Mouse (Mus musculus) ES-Bruce4 (cell line): ENCODE measurements around the gene Neurod2. TPM values are rescaled to one million over a fixed set of nuclear protein-coding genes. Genes with fewer than 3 reads are reported as not detected.
A peak's percentile ranks its signal among the peaks of the same experiment; 100 is the strongest.

Experiments used
- H3K27ac ChIP-seq: 2 replicates; pipeline ENCODE4 v1.5.1; 2012; ENCODE audit warnings: low read length, inconsistent platforms; ENCODE audit not compliant: insufficient read depth
- H3K27me3 ChIP-seq: 2 replicates; pipeline ENCODE4 v1.6.1; 2012; ENCODE audit warnings: mild to moderate bottlenecking, low read length, inconsistent platforms; ENCODE audit not compliant: control insufficient read depth, poor library complexity, insufficient read depth, severe bottlenecking
- H3K36me3 ChIP-seq: 2 replicates; pipeline ENCODE4 v1.6.1; 2012; ENCODE audit warnings: inconsistent platforms, mild to moderate bottlenecking, low read length, moderate library complexity; ENCODE audit not compliant: control insufficient read depth, poor library complexity, insufficient read depth, severe bottlenecking
- H3K4me1 ChIP-seq: one replicate; pipeline ENCODE4 v1.8.1; 2011; ENCODE audit warnings: low read length; ENCODE audit not compliant: control insufficient read depth, insufficient read depth
- H3K4me3 ChIP-seq: 2 replicates; pipeline ENCODE4 v1.5.1; 2011; ENCODE audit warnings: low read depth, mild to moderate bottlenecking, low read length
- H3K9ac ChIP-seq: 2 replicates; pipeline ENCODE4 v1.6.1; 2012; ENCODE audit warnings: low read depth, mild to moderate bottlenecking, inconsistent platforms; ENCODE audit not compliant: poor library complexity, severe bottlenecking
- H3K9me3 ChIP-seq: replicated peaks from 2 replicates; pipeline ENCODE4 v1.6.1; 2012; ENCODE audit warnings: mild to moderate bottlenecking, low read length, inconsistent platforms; ENCODE audit not compliant: control insufficient read depth, poor library complexity, insufficient read depth, severe bottlenecking
- CTCF ChIP-seq: IDR thresholded peaks from one replicate; pipeline ENCODE4 v1.8.1; 2011; ENCODE audit warnings: low read depth, low read length
- EP300 ChIP-seq: IDR thresholded peaks from 2 replicates; pipeline ENCODE4 v1.6.1; 2011; ENCODE audit warnings: low read depth, low read length; ENCODE audit not compliant: insufficient read depth
- POLR2A ChIP-seq: IDR thresholded peaks from one replicate; pipeline ENCODE4 v1.8.1; 2011; ENCODE audit warnings: low read length; ENCODE audit not compliant: insufficient read depth
- polyA plus RNA-seq: library from polyadenylated mRNA; stranded (reverse); fragments of >200 nt; gene quantifications from 2 replicates; pipeline ENCODE4 v1.2.4, GENCODE M21; 2011; ENCODE audit warnings: low read depth; ENCODE audit not compliant: missing spikeins, insufficient read depth, insufficient read length

Gene Neurod2
- polyA plus RNA-seq, 1 experiment, result not detected

DNA sequence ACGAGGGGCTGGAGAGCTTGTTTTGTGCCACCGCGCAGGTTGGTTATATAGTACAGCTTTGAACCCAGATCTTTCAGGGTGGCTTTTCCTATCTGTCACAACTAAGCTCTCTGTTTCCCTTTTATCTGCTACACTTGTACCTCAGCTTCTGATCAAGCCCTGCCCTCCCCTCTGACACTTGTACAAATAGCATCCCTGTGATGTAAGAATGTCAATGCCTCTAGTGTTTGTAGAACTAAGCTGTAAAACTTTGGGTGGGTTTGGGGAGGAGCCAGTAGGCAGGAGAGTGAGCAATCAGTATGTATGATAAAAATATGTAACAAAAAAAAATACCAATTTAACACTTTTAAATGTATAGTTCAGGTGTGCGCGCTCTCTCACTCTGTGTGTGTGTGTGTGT is 35.0 kb upstream of the Neurod2 start:
- H3K4me3 ChIP-seq, result no peak overlapping the region
- TF ChIP-seq POLR2A (no peak), CTCF (no peak), EP300 (no peak)
- H3K9ac ChIP-seq, result no peak overlapping the region
- no peak overlapping the region for H3K27ac ChIP-seq
- no peaks in the 10 kb centered on the region for H3K4me1 ChIP-seq
- H3K9me3 ChIP-seq, result no peaks in the 10 kb centered on the region
- no peaks in the 10 kb centered on the region for H3K27me3 ChIP-seq
- H3K36me3 ChIP-seq, result no peaks in the 10 kb centered on the region

DNA sequence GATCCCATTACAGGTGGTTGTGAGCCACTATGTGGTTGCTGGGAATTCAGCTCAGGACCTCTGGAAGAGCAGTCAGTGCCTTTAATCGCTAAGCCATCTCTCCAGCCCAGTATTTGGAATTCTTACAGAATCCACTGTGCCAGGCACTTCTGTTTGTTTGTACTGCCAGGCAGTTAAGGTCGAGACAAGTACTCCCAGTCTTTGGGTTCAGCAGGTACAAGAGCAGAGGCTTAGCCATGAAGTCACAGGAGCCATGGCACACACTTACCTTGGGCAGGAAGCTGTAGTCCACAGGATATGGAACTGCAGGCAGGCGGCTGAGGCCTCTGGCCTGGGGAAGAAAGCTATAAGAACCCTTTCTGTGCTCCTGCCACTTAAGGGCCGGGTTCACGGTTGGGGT is 34.4 kb upstream of the Neurod2 start:
- Histone ChIP-seq H3K9ac (no peak overlapping the region), H3K4me1 (peaks cover 1% of the 10 kb centered on the region), H3K27ac (no peak overlapping the region), H3K27me3 (no peaks in the 10 kb centered on the region), H3K36me3 (no peaks in the 10 kb centered on the region), H3K9me3 (no peaks in the 10 kb centered on the region), H3K4me3 (no peak overlapping the region)
- TF ChIP-seq CTCF (no peak), EP300 (no peak), POLR2A (no peak)

GRCm38 (mm10) chr11:98360866-98361521 is 31.5 kb upstream of the Neurod2 start:
- Histone ChIP-seq H3K4me3 (no peak overlapping the region), H3K27ac (no peak overlapping the region), H3K4me1 (peaks cover 1% of the 10 kb centered on the region), H3K36me3 (no peaks in the 10 kb centered on the region), H3K9me3 (no peaks in the 10 kb centered on the region), H3K9ac (no peak overlapping the region), H3K27me3 (no peaks in the 10 kb centered on the region)
- no peak for TF ChIP-seq CTCF
- no peak for TF ChIP-seq EP300
- TF ChIP-seq POLR2A, result no peak

GRCm38 (mm10) chr11:98358161-98359083 is 29.0 kb upstream of the Neurod2 start, which contains the start of gene Stard3:
TSS of gene Stard3 (plus strand) at chr11:98358368.
- Histone ChIP-seq H3K4me3 (peak within 1 kb of the TSS; percentile 89), H3K9ac (peak within 1 kb of the TSS; percentile 51), H3K27ac (no peak within 1 kb of the TSS), H3K27me3 (no peaks in the 10 kb centered on the region), H3K4me1 (peaks cover 4% of the 10 kb centered on the region), H3K36me3 (no peaks in the 10 kb centered on the region), H3K9me3 (no peaks in the 10 kb centered on the region)
- no peak for TF ChIP-seq CTCF
- peak; percentile 42 for TF ChIP-seq POLR2A
- TF ChIP-seq EP300, result no peak

DNA sequence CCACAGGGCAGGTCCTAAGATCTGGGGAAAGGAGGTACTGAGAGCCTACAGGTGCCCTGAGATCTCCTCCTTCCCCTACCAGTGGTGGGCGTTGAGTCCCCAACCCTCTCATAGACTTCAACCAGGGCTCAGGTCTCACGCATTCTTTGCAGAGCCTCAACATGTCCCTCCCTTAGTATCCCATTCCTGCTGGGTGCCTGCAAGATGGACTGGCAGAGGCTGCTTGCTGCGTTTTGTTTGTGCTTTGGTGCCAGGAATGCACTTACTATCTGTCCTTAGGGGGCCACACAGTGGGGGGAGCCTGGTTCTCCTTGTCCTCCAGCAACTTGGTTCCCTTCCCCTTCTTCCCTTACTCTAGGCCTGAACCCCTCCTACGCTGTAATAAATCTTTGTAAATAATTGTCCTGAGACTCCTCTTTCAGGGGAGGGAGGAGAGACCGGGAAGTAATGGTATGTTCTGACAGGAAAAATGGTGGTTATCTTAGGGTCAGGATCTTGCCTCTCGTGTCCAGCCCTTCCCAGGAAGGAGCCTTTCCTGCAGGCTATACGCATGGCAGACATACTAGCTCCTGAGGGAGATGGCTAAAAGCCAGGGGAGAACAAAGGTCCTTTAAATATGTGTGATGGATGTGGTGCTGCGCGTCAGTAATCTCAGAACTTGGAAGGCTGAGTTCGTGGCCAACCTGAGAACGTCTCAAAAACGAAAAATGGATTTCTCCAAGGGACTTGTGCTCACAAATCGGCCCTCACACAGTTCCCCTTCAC is 28.1 kb upstream of the Neurod2 start:
- Histone ChIP-seq H3K9ac (peak overlapping the region; percentile 51), H3K27ac (no peak overlapping the region), H3K4me3 (peak overlapping the region; percentile 80), H3K27me3 (no peaks in the 10 kb centered on the region), H3K9me3 (no peaks in the 10 kb centered on the region), H3K36me3 (no peaks in the 10 kb centered on the region), H3K4me1 (peaks cover 4% of the 10 kb centered on the region)
- no peak for TF ChIP-seq CTCF
- TF ChIP-seq POLR2A, result no peak
- TF ChIP-seq EP300, result no peak
